Mouse (Mus musculus): ENCODE measurements around the gene Wdr78.

The Wdr78 gene

DNA sequence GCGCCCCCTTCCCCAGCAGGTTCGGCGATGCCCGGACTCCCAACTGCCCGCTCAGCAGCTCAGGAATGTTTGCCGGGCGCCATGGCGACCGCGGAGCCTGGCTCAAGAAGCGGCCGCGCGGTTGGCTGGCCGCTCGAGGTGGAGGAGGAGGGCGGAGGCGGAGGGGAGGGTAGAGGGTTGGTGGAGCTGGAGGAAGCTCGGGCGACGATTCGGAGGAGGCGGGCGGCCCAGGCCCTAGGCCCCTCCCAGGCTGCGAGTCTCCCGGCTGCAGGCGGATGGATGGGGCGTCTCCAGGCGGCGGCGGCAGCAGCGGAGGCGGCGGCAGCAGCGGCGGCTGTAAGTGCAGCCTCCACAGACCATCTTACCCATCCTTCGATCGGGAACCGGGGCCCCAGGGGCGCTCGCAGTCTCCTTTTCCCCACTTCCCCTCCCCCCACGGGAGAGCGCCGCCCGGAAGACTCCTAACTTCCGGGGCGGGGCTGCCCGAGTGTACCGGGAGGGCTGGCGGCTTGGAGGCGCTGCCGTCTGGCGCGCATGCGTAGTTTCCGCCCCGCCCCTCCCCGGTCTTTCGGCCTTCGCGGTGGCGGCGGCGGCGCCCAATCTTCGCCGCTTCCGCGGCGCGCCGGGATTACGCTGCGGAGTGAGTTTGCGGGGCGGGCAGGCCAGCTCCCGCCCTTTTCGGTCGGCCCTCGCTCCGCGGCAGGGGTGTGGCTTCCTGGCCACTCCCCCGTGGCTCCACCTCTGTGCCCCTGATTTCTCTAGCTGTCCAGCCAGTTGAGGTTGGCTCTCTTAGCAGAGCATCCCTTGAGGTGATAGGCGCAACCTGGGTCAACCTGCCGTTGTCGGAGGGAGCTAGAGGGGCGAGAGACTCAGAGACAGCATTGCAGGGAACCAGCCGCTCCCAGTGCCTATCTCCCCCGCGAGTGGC lies at the start of gene Wdr78, which contains the start of gene Mier1:
Wdr78 (minus strand) TSS at position 372 of the 928 bp plus-strand sequence.
Mier1 (plus strand) TSS at position 207 of the 928 bp plus-strand sequence.
- DNase-seq (ENCODE audit: low read depth, low spot score), result peak; percentile 97

DNA sequence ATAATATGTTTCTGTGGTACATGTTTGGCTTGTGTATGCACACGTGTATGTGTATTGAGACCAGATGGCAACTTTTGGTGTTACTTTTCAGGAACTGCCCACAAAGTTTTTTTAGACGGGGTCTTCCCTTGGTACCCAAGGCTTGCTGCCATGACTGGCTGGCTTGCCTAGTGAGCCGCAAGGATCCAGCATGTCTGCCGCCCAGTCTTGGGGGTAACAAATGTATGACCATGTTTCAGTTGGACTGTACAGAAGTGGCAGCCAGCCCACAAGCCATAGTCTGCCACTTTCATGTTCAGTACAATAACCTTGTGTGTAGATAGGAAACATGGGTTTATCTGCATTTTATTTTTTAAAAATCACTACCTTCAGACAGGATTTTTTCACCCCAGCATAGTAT lies 44.4 kb upstream of the Wdr78 start:
- no peak for DNase-seq (ENCODE audit: low read depth, low spot score)

DNA sequence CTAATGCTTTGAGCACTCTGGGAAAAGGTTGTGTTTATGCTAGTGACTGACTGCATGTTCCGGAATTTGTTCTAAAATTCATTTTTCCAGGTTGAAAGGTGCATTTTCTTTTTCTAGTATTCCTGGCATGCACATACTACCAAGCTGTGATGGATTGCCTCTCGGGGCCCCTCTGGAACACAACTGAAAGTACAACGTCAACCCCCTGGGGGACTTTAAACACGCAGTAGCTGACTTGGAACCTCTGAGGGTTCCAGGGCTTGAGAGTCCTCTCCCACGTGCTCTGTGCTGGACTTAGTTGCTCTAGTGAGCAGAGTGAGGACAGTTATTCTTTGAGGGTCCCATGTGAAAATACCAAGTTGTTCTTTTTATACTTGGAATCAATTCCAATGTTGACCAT lies 37.6 kb upstream of the Wdr78 start:
- DNase-seq (ENCODE audit: low read depth, low spot score), result no peak

DNA sequence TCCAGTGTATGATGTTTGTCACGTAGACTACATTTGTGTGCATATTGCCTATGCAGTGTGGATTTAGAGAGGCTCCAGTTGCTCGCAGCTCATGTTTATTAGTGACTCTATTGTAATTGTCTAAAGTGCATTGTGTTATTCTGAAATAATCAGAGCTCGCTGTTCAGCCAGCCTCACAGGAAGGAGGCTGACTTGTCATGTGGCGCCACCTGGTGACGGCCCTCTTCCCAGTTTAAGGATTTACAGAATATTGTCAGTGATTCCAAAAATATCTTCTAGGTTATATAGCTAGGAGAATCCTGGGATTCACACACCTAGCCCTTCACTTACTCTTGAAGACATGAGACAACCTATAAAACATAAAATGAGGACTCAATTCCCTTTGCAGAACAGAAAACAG lies 32.0 kb upstream of the Wdr78 start:
- DNase-seq (ENCODE audit: low read depth, low spot score), result peak; percentile 59

DNA sequence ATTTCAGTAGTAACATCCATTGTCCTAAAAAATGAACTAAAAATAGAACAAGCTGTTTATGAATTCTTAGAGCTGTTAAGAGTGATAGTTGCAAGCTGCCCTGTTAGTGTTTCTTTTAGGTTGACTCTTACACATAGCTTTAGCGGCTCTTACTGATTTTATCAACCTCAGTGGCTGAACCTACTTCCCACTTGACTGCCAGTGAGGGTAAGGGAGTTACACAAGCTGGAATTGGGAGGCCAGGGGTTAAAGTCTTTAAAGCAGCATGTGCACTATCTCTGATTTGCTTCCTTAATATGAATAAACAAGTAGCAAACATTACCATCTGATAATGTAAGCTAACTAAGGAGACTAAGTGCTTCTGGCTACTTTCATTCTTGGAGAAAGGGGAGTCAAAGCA lies 22.6 kb upstream of the Wdr78 start:
- no peak for DNase-seq (ENCODE audit: low read depth, low spot score)

DNA sequence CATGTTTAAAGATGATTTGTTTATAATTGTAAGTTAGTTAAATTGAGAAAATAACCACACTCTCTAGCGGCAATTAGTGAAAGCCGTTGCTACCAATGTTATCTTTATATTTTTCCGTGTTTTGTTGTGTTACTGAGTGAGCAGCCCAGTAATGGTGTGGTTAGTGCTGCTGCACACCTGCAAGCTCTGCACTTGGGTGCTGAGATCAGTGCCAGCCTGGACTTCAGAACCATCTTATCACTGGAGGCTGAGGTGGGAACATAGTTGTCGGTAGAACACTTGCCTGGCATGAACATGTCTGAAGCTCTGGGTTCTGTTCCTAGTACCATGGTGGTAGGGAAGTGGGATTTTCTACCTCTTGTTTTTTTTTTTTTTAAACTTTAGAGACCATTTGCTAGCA lies 12.2 kb upstream of the Wdr78 start:
- DNase-seq (ENCODE audit: low read depth, low spot score), result no peak

DNA sequence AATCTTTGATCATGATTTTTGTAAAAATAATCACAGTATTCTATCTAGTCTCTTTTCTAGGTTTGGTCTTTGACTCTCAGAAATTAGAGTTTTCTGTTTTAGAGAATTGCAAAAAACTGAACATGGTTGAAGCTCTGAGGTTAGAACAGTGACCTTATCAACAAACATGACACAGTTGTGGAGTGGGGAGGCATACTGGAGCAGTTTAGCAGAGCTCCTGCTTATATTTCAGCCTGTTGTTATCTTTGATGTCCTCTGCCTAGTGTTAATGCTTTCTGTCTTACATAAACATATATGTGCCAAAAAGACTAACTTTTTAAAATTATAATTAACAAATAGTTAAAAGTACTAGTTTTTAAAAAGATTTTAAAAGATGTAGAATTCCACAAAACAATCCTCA lies 9.3 kb upstream of the Wdr78 start:
- no peak for DNase-seq (ENCODE audit: low read depth, low spot score)

DNA sequence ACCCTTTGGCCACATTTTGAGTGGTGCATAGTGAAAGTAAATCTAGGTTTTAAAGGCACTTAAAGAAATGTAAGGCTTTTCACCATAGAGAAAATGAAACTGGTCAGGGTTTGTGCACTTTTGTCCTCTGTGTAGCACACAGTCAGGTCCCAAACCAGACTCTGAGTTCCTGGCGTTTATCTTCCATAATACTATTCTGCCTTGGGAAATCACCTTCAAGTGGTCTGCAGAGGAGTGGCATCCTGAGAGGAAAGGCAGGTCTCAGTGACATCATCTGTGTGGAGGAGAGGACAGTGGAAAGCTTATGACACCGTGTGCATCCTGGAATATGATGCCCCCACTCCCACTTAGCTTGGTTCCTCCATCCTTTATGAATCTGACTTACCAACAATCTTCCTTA lies 8.7 kb upstream of the Wdr78 start:
- no peak for DNase-seq (ENCODE audit: low read depth, low spot score)

DNA sequence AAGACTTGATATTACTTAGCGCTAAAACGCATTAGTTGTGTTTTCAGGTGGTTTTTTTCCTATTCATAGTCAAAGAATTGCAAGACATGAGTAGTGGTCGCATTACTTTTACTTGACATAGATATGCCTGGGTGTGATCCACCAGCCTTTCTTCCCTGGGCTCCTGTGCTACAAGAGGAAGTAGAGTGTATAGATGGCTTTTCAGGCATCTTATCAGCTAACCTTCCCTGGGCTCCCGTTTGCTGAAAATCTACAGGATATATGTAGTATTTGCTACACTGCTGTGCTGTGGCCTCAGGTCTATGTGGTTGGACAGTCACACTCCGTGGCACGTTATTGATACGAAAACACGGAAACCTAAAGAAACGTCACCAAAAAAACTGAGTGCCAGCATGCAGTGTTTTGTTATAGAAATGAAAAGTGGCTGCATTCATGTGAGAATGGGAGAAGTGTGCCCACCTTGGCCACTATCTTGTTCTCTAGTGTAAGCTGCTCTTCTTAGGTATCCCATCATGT lies 6.6 kb upstream of the Wdr78 start:
- DNase-seq (ENCODE audit: low read depth, low spot score), result peak; percentile 13

DNA sequence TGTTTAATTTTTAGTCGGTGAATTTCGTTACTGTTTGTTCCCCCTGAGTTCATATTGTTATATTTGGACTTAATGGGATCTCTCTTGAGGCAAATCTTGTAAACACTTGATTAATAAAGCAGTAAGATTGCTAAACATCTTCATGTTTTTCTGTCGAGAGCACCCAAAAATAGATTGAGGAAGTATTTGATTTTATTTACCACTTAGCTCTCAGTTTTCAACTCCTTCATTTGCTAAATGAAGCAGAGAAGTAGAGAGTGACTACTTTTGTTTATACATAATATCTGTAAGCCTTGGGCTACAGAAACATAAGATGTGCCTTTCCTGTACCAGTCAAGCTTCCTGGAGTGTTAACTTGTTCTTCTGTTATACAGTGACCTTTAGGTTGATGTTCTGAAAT lies 6.0 kb upstream of the Wdr78 start:
- no peak for DNase-seq (ENCODE audit: low read depth, low spot score)

DNA sequence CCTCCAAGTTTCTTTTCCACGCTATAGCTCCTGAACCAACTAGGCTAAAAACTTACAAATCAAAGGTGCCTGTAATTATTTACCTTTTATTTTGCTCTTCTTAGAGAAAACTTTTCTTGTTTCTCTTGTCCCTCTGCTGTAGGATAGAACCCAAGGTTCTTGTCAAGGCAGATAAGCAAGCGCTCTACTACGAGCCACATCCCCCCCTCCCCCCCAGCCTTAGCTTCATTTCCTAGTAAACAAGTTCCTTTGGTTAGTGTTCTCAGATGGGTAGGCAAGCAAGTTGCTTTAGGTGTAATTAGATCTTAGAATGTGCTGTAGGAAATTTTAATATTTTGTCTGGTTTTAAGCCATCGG lies 5.7 kb upstream of the Wdr78 start:
- DNase-seq (ENCODE audit: low read depth, low spot score), result peak; percentile 84

DNA sequence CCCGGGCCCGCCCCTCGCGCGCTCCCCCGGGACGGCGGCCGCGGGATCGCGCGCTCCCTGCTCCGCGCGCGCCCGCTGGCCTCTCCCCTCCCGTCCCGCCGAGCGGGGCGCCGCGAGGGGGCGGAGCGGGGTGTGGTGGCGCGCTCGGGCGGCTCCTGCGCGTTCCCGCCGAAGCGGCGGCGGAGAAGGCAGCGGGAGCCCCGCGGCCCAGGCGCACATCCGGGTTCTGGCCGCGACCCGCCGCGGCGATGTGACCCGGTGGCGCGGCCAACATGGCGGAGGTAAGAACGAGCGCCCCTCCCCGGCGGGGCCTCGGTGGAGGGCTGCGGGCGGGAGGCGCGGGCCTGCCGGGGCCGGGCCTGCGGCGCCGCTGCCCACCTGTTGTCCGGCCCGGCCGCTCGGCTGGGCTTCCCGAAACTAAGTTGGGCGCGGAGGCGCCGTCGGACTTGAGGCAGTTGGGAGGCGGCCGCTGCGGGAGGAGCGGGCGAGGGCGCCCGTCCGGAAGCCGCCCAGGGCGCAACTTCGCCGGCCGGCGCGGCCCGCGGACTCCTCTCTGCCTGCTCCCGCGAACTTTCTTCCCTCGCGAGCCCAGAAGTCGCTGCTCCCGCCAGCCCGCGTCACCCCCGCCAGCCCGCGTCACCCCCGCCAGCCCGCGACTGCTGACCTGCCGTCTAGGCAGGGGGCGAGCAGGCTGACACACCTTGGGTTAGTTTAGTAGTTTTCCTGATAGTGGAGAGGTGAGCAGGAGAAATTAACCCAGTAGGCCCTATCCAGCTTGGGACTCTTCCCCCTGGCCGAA lies 5.1 kb upstream of the Wdr78 start:
- peak; percentile 84 for DNase-seq (ENCODE audit: low read depth, low spot score)

DNA sequence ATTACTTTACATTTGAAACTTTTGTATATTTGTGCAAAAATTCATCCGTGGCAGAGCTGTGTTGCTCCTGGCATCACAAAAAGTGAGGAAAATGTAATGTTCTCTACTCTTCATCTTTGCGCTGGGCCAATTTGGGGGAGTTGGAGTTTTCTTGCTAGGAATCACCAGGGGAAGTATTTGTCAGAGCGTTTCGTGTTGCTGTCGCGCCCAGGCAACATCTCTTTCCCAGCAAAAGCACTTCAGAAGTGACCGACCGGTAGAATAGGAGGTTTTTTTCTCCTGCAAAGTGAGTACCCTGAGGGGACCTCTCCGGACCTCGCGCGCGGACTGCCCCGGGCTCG lies 4.5 kb upstream of the Wdr78 start:
- no peak for DNase-seq (ENCODE audit: low read depth, low spot score)

DNA sequence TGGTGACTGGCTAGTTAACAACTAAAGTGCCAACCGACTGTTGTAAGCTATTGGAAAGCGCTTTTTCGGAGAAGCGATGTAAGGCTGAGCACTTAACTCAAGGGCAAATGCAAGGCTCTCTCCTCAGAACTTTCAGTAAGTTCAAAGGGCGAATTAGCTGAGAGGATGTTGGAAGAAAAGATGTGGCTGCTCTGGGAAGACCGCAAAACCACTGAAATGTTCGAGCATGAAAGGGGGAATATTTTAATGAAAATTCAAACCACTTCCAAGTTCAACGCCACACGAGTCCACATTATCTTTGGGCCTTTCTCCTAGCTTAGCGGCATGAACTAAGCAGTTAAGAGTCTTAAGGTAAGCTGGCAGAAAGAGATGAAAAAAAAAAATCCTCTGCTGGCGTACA lies 953 bp downstream of the Wdr78 start:
- peak; percentile 16 for DNase-seq (ENCODE audit: low read depth, low spot score)

DNA sequence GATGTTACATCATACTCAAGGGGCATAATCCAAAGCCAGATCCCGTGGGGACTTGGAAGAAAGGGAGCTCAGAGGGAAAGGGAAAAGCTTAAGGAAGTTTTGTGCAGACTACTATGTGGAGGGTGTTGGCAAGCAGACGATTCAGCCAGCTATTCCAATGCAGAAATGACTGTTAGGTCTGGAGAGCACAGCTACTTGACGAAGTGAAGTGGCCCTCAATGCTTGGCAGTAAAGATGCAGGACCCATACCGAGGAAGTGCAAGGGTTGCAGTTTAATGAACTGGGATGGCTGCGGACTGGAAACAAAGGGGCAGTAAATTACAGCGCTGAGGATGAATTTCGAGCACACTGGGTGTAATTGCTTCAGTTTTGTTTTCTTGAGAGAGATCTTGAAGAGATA lies 1.7 kb downstream of the Wdr78 start:
- DNase-seq (ENCODE audit: low read depth, low spot score), result no peak

DNA sequence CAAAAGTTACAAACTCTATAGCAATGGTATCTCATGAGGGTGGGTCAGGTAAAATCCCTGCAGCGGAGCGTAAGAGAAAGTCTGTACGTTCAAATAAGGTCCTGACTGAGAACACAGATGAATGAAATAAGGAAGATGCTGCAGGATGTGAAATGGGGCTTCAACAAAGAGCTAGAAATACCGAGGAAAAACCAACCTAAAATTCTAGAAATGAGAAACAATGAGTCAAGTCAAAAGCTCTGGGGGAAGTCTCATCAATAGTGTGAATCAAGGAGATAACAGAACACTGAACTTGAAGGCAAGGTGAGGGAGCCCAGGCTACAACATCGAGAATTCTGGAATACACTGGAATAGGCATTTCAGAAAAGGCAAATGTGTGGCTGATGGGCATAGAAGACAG lies 15.8 kb downstream of the Wdr78 start:
- no peak for DNase-seq (ENCODE audit: low read depth, low spot score)

DNA sequence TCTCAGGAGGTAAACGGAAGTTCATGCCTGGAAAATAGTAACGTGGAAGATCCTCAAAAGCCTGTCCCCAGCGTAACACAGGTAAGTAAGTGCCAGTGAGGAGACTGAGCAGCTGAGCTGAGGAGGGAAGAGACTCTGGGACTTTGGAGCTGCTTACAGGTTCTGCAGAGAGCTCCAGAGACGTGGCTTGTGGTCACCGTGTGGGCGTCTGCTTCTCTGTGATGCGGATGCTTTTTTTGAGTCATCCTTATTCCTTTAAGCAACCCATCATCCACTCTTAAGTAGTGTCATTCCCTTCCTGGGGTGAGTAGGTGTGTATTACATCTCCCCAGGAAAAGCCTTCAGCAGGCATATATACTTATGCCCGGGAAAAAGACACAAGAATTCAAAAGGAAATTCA lies 18.4 kb downstream of the Wdr78 start:
- no peak for DNase-seq (ENCODE audit: low read depth, low spot score)

DNA sequence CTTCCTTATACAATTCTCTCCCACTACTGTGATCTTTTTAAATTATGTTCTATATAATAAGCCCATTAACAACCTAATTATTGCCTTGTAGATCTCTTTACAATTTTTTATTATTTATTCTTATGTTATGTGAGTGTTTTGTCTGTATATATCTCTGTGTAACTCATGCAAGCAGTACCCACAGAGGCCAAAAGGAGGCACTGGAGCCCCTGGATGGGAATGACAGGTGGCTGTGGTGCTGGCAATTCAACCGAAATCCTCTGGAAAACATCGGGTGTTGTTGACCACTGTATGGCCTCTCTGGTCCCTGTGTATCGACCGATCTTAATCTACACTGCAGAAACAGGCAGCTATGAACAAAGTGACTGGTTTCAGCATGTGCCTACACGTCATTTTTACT lies 29.1 kb downstream of the Wdr78 start:
- no peak for DNase-seq (ENCODE audit: low read depth, low spot score)

DNA sequence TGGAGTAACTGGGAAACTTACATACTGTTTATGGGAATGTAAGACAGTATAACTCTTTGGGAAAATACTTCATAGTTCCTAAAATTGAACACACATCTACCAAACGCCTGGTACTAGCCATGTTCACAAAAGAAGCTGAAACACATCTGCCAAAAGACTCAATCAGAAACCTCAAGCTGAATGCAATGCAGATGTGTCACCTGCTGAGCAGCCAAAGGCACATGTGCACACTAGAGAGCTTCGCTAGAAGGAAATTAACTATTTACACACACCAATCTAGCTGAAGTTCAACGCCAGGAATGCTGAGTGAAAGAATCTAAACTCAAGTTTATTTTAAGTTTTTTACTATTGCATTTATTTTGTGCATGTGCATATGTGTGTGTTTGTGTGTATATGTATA lies 43.7 kb downstream of the Wdr78 start:
- no peak for DNase-seq (ENCODE audit: low read depth, low spot score)

DNA sequence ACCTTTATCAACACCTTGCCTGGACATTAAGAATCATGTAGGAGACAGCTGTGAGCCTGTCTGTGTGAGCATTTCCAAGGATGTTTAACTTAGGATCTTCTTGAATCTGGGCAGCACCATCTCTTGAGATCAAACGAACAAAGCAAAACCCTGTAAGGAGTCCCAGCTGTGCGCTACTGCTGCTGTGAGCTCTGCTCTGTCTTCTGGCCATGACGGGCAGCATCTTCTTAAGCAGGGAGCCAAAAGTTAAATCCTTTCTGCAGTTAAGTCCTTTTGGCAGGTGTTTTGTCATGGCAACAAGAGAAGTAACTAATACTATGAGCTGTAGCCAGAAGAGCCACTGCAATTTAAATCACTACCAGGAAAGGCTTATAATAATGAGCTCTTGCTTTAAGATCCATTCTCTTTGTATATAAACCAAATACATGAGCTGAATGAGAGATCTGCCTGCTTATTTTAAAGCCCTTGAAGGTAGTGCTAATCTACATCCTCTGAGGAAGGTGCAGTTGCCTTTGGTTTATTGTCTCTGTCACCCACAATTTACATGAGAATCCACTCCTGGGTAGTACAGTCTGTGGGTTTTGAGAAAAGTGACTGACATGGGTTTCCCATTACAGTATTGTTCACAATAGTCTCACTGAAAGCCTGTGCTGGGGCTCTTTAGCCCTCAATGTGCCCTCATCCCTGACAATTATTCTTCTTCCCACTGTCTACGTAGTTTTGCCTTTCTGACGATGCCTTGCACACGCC lies 46.3 kb downstream of the Wdr78 start:
- DNase-seq (ENCODE audit: low read depth, low spot score), result no peak

DNA sequence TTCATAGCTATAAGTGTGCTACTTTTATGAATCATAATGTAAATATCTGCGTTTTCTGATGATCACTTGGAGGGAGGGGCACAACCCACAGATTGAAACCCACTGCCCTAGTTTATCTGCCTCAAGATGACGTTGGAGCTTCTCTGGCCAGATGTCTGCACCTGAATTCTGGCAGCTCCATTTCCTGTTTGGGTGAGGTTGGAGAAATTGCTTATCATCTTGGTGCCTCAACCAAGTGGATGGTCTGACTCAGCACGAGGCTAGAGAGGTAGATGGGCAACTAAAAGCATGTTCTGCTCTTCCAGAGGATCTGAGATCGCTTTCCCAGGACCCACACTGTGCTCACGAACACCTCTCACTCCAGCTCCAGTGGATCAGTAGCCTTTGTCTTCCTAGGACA lies 49.4 kb downstream of the Wdr78 start:
- DNase-seq (ENCODE audit: low read depth, low spot score), result no peak

DNA sequence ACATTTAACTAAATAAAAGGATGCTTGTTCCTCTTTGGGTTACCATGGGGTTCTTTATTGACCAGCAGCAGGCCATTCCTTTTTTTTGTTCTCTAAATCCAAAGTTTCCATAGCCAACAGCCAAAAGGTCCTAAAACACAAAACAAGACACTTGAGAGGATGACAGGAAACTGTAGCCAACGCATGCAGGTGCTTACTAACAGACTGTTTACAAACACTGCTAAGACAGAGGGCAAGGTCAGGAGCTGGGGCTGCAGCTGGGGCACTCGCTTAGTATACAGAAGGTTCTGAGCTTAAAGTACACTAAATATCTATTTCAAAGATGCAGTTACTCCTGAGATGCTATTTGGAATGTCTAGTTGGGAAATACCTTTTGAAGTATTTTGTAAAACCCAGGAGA lies 49.9 kb downstream of the Wdr78 start:
- no peak for DNase-seq (ENCODE audit: low read depth, low spot score)

Measured in A20 (cell line).